Mouse (Mus musculus) midbrain, embryonic 14.5 days (tissue): Measurements from ENCODE around the gene Harbi1. TPM values are rescaled to one million over a fixed set of nuclear protein-coding genes. Genes with fewer than 3 reads are reported as not detected.

Experiments
- ATAC-seq: fragments of 200-750 bp; cut with Nextera tagmentation; 2 replicates; pipeline ENCODE4 v1.8.0; 2017; ENCODE audit warnings: moderate number of reproducible peaks, moderate library complexity; ENCODE audit not compliant: low FRiP score, low TSS enrichment
- DNase-seq: peaks from one replicate; pipeline ENCODE4 v3.0.0-alpha.2; 2015
- H3K27ac ChIP-seq: fragments of 300-500 bp; sonication (generic); replicated peaks from 2 replicates; pipeline ENCODE4 v1.5.1; 2014; ENCODE audit warnings: mild to moderate bottlenecking, low read depth, low read length, moderate library complexity
- H3K27me3 ChIP-seq: fragments of 300-500 bp; sonication (generic); 2 replicates; pipeline ENCODE4 v1.6.1; 2014; ENCODE audit warnings: low read length, control low read depth, mixed read lengths; ENCODE audit not compliant: control insufficient read depth, insufficient read depth
- H3K36me3 ChIP-seq: fragments of 300-500 bp; sonication (generic); 2 replicates; pipeline ENCODE4 v1.6.1; 2014; ENCODE audit warnings: low read length, control low read depth; ENCODE audit not compliant: control insufficient read depth, insufficient read depth
- H3K4me1 ChIP-seq: fragments of 300-500 bp; sonication (generic); 2 replicates; pipeline ENCODE4 v1.6.1; 2014; ENCODE audit warnings: mild to moderate bottlenecking, antibody characterized with exemption, low read length, control low read depth; ENCODE audit not compliant: control insufficient read depth, insufficient read depth
- H3K4me2 ChIP-seq: fragments of 300-500 bp; sonication (generic); 2 replicates; pipeline ENCODE4 v1.6.1; 2014; ENCODE audit warnings: mild to moderate bottlenecking, low read length, moderate library complexity
- H3K4me3 ChIP-seq: fragments of 300-500 bp; sonication (generic); replicated peaks from 2 replicates; pipeline ENCODE4 v1.5.1; 2014; ENCODE audit warnings: low read depth, low read length
- H3K9ac ChIP-seq: fragments of 300-500 bp; sonication (generic); replicated peaks from 2 replicates; pipeline ENCODE4 v1.6.1; 2014; ENCODE audit warnings: mild to moderate bottlenecking, low read length, moderate library complexity
- H3K9me3 ChIP-seq: fragments of 300-500 bp; sonication (generic); 2 replicates; pipeline ENCODE4 v1.6.1; 2016; ENCODE audit warnings: low read length, control low read depth, mixed read lengths; ENCODE audit not compliant: control insufficient read depth
- WGBS: fragments of 180-500 bp; shearing (Covaris S2); extraction: QIAGEN DNeasy Blood & Tissue Kit; methylation state at CpG from one replicate; pipeline ENCODE4 v1.1.7; 2014; 5-methylcytosine and 5-hydroxymethylcytosine counted together
- polyA plus RNA-seq: library from polyadenylated mRNA; unstranded; fragments of >200 nt; fragmentation: Nextera tagmentation; extraction: Ambion mirVana; gene quantifications from 2 replicates; pipeline ENCODE4 v1.2.1, GENCODE M21; 2014

Gene Harbi1
- polyA plus RNA-seq, 1 experiment from 2014 or later, result 18.2 TPM

DNA sequence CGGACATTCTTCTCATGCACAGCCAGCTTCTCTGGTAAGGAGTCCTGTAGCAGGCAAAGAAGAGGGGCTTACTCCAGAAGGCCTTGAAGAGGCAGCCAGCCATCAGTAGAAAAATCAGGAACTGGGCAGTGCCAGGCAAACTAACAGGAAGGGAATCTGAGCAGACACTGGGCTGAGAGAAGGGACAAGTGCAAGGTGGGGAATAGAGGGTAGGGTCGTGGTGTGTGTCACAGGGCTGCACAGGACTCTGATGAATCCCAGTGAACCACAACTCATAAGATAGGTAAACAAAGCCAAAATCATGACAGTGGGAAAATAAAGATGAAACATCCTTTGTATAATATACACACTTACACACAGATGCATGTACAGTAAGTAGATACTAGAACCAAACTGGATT, 34.2 kb upstream of the Harbi1 start:
- Histone ChIP-seq H3K9ac (no peak overlapping the region), H3K4me1 (no peaks in the 10 kb centered on the region), H3K27ac (no peak overlapping the region), H3K36me3 (peaks cover 91% of the 10 kb centered on the region), H3K4me3 (no peak overlapping the region), H3K4me2 (no peak overlapping the region), H3K9me3 (no peaks in the 10 kb centered on the region), H3K27me3 (no peaks in the 10 kb centered on the region)
- ATAC-seq, result no peak
- 76% methylated on average over 2 of the region's 2 CpGs for WGBS
- DNase-seq, result no peak

DNA sequence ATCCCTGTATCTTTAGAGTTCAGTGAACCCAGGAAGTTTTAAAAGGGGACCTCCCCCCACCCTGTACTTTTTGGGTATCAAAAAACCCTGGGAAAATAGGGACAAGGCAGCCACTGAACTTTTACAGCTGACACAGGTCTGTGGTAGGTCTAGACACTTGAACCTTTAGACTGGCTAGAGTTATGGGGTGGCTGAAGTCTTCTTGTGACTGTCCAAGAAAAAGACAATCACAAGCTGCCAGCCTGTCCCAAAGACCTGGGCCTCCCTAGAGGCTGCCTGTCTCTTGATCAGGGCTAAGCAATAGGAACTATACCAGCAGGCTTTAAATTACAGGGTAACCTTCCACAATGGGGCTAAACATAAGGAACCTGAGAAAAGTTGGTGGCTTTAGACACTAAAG, 33.7 kb upstream of the Harbi1 start:
- DNase-seq (no peak), ATAC-seq (no peak)
- H3K9ac ChIP-seq, result no peak overlapping the region
- no peaks in the 10 kb centered on the region for H3K9me3 ChIP-seq
- peaks cover 94% of the 10 kb centered on the region for H3K36me3 ChIP-seq
- no peak overlapping the region for H3K4me3 ChIP-seq
- no peaks in the 10 kb centered on the region for H3K27me3 ChIP-seq
- H3K4me1 ChIP-seq, result no peaks in the 10 kb centered on the region
- no peak overlapping the region for H3K27ac ChIP-seq
- H3K4me2 ChIP-seq, result no peak overlapping the region

DNA sequence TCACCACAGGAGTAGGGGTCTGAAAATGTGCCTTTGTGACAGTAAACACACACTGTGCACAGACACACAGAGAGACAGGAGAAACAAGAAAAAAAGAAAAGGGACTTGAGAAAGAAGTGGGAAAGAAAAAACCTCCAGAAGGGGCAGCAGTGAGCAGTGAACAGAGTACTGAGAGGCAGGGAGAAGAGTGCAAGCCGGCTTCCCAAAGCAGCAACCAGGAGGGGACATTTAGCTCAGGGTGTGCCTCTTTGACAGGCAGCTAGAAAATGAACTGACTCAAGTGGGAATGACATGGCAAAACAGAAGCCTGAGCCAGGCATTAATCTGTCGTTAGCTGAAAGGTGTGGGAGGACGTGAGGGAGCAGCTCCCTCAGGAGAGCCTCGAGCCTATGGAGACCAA, 27.8 kb upstream of the Harbi1 start:
- 55% methylated on average over 4 of the region's 4 CpGs for WGBS
- Histone ChIP-seq H3K36me3 (peaks cover 85% of the 10 kb centered on the region), H3K4me2 (no peak overlapping the region), H3K27me3 (no peaks in the 10 kb centered on the region), H3K4me1 (no peaks in the 10 kb centered on the region), H3K9me3 (no peaks in the 10 kb centered on the region), H3K27ac (no peak overlapping the region), H3K4me3 (no peak overlapping the region), H3K9ac (no peak overlapping the region)
- peak; percentile 73 for DNase-seq
- ATAC-seq, result no peak

DNA sequence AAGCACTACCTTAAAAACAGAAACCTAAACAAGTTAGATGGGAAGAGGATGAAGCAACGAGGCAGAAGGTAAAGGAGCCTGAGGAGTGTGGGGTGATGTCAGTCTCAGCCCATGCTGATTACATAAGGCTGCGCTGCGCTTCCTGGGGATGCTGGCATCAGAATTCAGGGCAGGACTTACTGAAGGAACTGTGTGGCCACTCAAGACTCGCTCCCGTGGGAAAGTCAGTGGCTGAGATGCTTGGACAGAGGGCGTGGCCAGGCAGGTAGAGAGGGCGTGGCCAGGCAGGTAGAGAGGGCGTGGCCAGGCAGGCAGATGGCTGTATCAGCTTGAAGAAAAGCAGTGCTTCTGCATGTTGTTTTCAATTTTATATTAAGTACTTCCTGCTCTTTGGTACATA, 26.7 kb upstream of the Harbi1 start:
- Histone ChIP-seq H3K36me3 (peaks cover 85% of the 10 kb centered on the region), H3K27me3 (no peaks in the 10 kb centered on the region), H3K4me2 (no peak overlapping the region), H3K4me1 (no peaks in the 10 kb centered on the region), H3K27ac (no peak overlapping the region), H3K4me3 (no peak overlapping the region), H3K9ac (no peak overlapping the region), H3K9me3 (no peaks in the 10 kb centered on the region)
- ATAC-seq (no peak), DNase-seq (no peak)
- WGBS, result 82% methylated on average over 8 of the region's 8 CpGs

DNA sequence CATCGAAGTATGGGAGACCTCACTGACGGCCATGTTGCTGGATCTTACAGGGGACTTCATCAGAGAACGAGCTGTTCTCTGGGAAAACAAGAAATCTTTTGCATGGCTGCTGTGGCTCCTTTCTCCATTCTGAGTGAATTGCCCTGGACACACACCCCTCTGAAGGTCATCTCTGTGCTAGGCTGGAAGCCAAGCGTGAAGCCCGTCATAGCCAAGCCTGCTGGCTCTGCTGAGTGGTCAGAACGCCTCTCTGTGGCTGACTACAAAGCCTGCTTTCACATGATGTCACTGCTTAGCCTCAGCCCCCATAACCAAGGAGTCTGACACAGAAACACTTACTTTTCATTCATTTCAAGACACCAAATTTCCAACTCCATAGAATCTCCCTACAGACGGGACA, 21.2 kb upstream of the Harbi1 start:
- peaks cover 78% of the 10 kb centered on the region for H3K36me3 ChIP-seq
- H3K4me1 ChIP-seq, result no peaks in the 10 kb centered on the region
- WGBS, result 87% methylated on average over 7 of the region's 7 CpGs
- H3K9me3 ChIP-seq, result no peaks in the 10 kb centered on the region
- ATAC-seq, result no peak
- H3K27ac ChIP-seq, result no peak overlapping the region
- no peak overlapping the region for H3K4me2 ChIP-seq
- H3K27me3 ChIP-seq, result no peaks in the 10 kb centered on the region
- no peak for DNase-seq
- no peak overlapping the region for H3K9ac ChIP-seq
- no peak overlapping the region for H3K4me3 ChIP-seq

DNA sequence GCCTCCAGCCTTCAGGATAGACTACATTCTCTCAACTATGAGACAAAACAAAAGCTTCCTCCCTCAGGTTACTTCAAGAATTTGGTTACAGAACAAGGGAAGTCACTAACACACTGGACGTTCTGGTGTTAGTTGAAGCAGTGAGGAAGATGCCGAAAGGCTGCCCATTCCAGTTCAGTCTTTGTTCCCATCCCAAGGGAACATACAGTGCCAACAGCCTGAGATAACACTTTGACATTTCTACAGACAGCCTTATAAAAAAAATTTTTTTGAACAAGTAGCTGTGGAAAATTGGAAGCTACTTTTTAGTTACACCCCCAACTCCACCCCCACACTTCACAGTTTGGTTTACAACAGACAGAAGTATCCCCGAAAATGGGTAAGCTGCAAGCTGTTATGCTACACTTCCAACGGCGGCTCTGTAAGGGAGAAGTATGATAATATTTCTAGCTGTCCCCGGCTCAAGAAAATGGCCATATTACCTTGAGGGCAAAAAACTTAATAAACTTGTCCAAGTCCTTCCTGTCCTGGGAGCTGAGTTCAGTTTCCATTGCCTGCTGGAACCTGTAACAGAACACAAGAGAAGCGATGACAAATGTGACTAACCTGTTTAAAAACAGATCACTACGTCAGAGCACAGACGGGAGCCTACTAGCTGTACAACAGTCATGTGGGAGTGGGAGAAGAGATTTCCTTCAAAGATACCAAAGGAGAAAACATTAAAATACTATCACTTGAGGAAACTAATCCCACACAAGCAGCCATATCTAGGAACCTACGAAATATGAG, 15.0 kb upstream of the Harbi1 start:
- no peaks in the 10 kb centered on the region for H3K9me3 ChIP-seq
- H3K4me2 ChIP-seq, result no peak overlapping the region
- no peak for ATAC-seq
- no peak overlapping the region for H3K27ac ChIP-seq
- DNase-seq, result no peak
- no peak overlapping the region for H3K4me3 ChIP-seq
- no peak overlapping the region for H3K9ac ChIP-seq
- H3K27me3 ChIP-seq, result no peaks in the 10 kb centered on the region
- H3K36me3 ChIP-seq, result peaks cover 35% of the 10 kb centered on the region
- 94% methylated on average over 10 of the region's 10 CpGs for WGBS
- no peaks in the 10 kb centered on the region for H3K4me1 ChIP-seq

- no peak for DNase-seq
- Histone ChIP-seq H3K27ac (no peak overlapping the region), H3K27me3 (no peaks in the 10 kb centered on the region), H3K9me3 (no peaks in the 10 kb centered on the region), H3K9ac (no peak overlapping the region), H3K4me1 (no peaks in the 10 kb centered on the region), H3K4me2 (no peak overlapping the region), H3K36me3 (peaks cover 30% of the 10 kb centered on the region), H3K4me3 (no peak overlapping the region)
- no peak for ATAC-seq
- WGBS, result 88% methylated on average over 1 of the region's 1 CpGs
These were observed 14.4 kb upstream of the Harbi1 start for GRCm38 (mm10) chr2:91696225-91696590.

GRCm38 (mm10) chr2:91699225-91699624, 11.4 kb upstream of the Harbi1 start:
- H3K9me3 ChIP-seq, result no peaks in the 10 kb centered on the region
- DNase-seq, result no peak
- H3K4me2 ChIP-seq, result no peak overlapping the region
- H3K9ac ChIP-seq, result no peak overlapping the region
- H3K27me3 ChIP-seq, result no peaks in the 10 kb centered on the region
- H3K36me3 ChIP-seq, result peaks cover 11% of the 10 kb centered on the region
- no peak overlapping the region for H3K4me3 ChIP-seq
- ATAC-seq, result no peak
- no peaks in the 10 kb centered on the region for H3K4me1 ChIP-seq
- 86% methylated on average over 1 of the region's 1 CpGs for WGBS
- H3K27ac ChIP-seq, result no peak overlapping the region

DNA sequence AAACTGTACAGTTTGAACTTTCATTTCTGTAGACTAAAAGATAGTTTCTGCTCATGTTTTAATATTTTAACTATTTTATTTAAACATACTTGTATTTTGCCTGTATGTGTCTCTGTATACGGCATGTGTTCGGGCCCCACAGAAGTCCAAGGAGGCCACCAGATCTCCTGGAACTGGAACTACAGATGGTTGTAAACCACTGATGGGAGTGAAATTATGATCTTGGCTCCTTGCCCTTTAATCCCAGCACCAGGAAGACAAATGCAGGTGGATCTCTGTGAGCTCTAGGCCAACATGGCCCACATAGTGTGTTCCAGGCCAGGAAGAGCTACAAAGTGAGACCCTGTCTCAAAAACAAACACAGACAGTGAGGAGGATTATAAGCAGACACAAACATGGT, 9.3 kb upstream of the Harbi1 start:
- no peak overlapping the region for H3K4me2 ChIP-seq
- H3K4me3 ChIP-seq, result no peak overlapping the region
- H3K36me3 ChIP-seq, result no peaks in the 10 kb centered on the region
- no peak overlapping the region for H3K9ac ChIP-seq
- no peaks in the 10 kb centered on the region for H3K4me1 ChIP-seq
- no peaks in the 10 kb centered on the region for H3K9me3 ChIP-seq
- no peak for DNase-seq
- H3K27me3 ChIP-seq, result no peaks in the 10 kb centered on the region
- ATAC-seq, result no peak
- H3K27ac ChIP-seq, result no peak overlapping the region
- 97% methylated on average over 2 of the region's 2 CpGs for WGBS
